Mouse (Mus musculus): ENCODE data around the gene Itga2. TPM values are rescaled to one million over a fixed set of nuclear protein-coding genes. Genes with fewer than 3 reads are reported as not detected.

Gene Itga2
- total and polyA plus RNA-seq, 2 experiments = 0.01 to 0.09 TPM

DNA sequence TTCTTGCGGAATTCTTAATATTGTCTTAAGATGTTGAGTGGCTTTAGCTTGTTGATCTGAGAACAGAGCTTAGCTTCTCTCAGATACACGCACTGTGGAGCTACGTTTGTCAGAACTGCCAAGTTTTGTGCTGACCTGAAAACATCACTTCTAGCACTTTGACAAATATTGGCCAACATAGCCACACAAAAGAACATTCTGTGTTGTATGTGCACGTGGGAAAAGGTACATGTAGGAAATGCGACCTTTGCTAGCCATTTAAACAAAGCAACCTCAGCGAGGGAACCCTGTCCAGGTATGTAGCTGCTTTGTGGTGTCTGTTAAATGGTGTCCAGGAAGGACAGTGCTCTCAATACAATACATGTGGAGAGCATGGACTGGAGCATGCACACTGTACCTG is 77.9 kb downstream of the Itga2 start:
- H3K4me1 ChIP-seq (ENCODE audit: control insufficient read depth, insufficient read depth, low read length) = peaks cover 17% of the 10 kb centered on the region
- no peaks in the 10 kb centered on the region for H3K36me3 ChIP-seq (ENCODE audit: control insufficient read depth, insufficient read depth, low read length)
- TF ChIP-seq CTCF (IDR thresholded peaks at IDR 0.05; ENCODE audit: low read depth, low read length) = no peak
- no peak for TF ChIP-seq POLR2A (IDR thresholded peaks at IDR 0.05; ENCODE audit: extremely low read depth, insufficient read depth, low read length)
- peak; percentile 80 for DNase-seq (ENCODE audit: extremely low read depth, low read depth, low spot score)
- H3K27me3 ChIP-seq (ENCODE audit: control insufficient read depth, insufficient read depth, low read length) = no peaks in the 10 kb centered on the region
- H3K4me3 ChIP-seq (ENCODE audit: insufficient read depth, low read depth, low read length) = no peak overlapping the region
- H3K9ac ChIP-seq (ENCODE audit: low read depth, low read length) = no peak overlapping the region
- no peak overlapping the region for H3K27ac ChIP-seq (replicated peaks; ENCODE audit: insufficient read depth, low read depth, low read length)
- H3K79me2 ChIP-seq (ENCODE audit: control insufficient read depth, insufficient read depth, low read length) = no peaks in the 10 kb centered on the region
- WGBS = 36% methylated on average over 6 of the region's 6 CpGs

DNA sequence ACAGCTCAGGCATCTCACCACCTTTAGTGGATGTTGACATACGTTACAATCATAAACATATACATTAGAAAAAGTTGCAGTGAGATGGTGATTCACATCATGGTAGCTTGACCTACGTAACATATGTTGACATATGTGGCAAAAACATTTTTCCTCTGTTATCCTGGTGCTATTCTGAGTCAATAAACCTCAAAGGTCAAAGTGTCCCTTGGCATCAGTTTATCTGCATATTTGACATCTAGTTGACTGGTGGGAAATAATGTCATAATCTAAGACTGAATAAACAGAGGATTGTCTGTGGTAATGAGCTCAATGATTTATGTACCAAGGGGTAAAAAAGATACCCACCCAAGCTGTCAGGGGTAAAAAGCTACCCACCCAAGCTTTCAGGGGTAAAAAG is 78.7 kb downstream of the Itga2 start:
- WGBS = 44% methylated on average over 2 of the region's 2 CpGs

DNA sequence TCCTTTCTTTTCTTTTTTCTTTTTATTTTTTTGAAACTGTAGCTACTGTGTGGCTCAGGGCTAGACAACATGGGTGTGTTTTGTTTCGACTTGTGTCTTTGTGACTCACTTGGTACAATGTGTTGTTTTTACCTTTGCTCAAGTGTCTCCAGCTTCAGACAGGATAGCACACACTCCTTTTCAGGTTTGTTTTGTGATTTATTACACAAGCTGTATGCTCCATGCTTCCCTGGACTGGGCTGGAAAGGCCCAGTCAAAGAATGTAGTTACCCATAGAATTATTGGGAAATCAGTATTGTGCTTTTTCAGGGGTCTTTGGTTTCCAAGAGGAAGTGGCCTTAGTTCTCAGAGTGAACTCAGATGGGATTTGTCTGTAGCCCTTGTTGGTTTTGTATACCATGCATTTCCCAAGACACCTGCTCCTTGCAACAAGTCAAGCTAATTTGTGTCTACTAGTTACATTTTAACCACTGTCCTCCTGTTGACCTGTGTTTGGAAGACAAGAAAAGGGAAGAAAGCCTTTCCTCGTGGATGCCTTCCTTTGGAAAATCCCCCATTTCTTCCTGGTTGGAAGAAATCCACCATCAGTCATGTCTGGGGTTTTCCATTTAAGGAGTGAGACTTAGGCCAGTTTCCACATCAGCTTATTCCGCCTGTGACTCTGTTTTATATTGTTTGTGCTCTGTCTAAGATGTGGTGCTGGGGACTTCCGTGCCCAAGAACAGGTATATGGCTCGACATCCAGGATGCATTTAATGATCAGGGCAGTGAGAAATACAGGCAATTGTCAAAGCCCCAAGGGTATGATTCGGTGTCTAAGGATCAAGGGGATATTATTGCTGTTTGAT is 79.4 kb downstream of the Itga2 start:
- Histone ChIP-seq H3K4me1 (ENCODE audit: control insufficient read depth, insufficient read depth, low read length) (peaks cover 17% of the 10 kb centered on the region), H3K36me3 (ENCODE audit: control insufficient read depth, insufficient read depth, low read length) (no peaks in the 10 kb centered on the region), H3K4me3 (ENCODE audit: insufficient read depth, low read depth, low read length) (no peak overlapping the region), H3K27ac (replicated peaks; ENCODE audit: insufficient read depth, low read depth, low read length) (no peak overlapping the region), H3K9ac (ENCODE audit: low read depth, low read length) (no peak overlapping the region), H3K27me3 (ENCODE audit: control insufficient read depth, insufficient read depth, low read length) (no peaks in the 10 kb centered on the region), H3K79me2 (ENCODE audit: control insufficient read depth, insufficient read depth, low read length) (no peaks in the 10 kb centered on the region)
- TF ChIP-seq CTCF (IDR thresholded peaks at IDR 0.05; ENCODE audit: low read depth, low read length) (no peak), POLR2A (IDR thresholded peaks at IDR 0.05; ENCODE audit: extremely low read depth, insufficient read depth, low read length) (no peak)
- peak; percentile 84 for DNase-seq (ENCODE audit: extremely low read depth, low read depth, low spot score)
- 35% methylated on average over 6 of the region's 6 CpGs for WGBS

More for the DNA sequence above, 78.7 kb downstream of the Itga2 start:
- Histone ChIP-seq H3K9ac (ENCODE audit: low read depth, low read length) (no peak overlapping the region), H3K79me2 (ENCODE audit: control insufficient read depth, insufficient read depth, low read length) (no peaks in the 10 kb centered on the region), H3K36me3 (ENCODE audit: control insufficient read depth, insufficient read depth, low read length) (no peaks in the 10 kb centered on the region), H3K4me1 (ENCODE audit: control insufficient read depth, insufficient read depth, low read length) (peaks cover 17% of the 10 kb centered on the region), H3K27me3 (ENCODE audit: control insufficient read depth, insufficient read depth, low read length) (no peaks in the 10 kb centered on the region), H3K4me3 (ENCODE audit: insufficient read depth, low read depth, low read length) (no peak overlapping the region), H3K27ac (replicated peaks; ENCODE audit: insufficient read depth, low read depth, low read length) (no peak overlapping the region)
- DNase-seq (ENCODE audit: extremely low read depth, low read depth, low spot score) = peak; percentile 86
- TF ChIP-seq POLR2A (IDR thresholded peaks at IDR 0.05; ENCODE audit: extremely low read depth, insufficient read depth, low read length) (no peak), CTCF (IDR thresholded peaks at IDR 0.05; ENCODE audit: low read depth, low read length) (no peak)

DNA sequence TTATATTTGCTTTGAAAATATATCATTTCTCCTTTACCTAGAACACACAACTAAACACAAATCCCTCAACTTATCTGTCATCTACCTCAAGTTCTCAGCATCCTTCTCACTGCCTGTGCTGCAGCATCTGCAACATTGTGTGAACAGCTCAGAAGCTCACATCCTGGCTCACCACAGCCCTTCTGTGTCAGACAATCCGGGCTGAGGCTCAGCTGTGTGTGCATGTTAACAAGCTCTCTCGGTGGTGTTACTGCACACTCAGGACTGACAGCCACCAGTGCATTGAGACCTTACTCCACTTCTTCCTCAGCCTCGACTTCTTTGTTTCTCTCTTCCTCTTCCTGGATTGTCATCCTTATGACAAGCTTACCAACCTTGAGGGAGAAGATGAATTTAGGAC is 83.0 kb downstream of the Itga2 start:
- 69% methylated on average over 3 of the region's 3 CpGs for WGBS
- TF ChIP-seq POLR2A (IDR thresholded peaks at IDR 0.05; ENCODE audit: extremely low read depth, insufficient read depth, low read length) (no peak), CTCF (IDR thresholded peaks at IDR 0.05; ENCODE audit: low read depth, low read length) (no peak)
- Histone ChIP-seq H3K4me1 (ENCODE audit: control insufficient read depth, insufficient read depth, low read length) (peaks cover 14% of the 10 kb centered on the region), H3K27me3 (ENCODE audit: control insufficient read depth, insufficient read depth, low read length) (no peaks in the 10 kb centered on the region), H3K4me3 (ENCODE audit: insufficient read depth, low read depth, low read length) (no peak overlapping the region), H3K9ac (ENCODE audit: low read depth, low read length) (no peak overlapping the region), H3K27ac (replicated peaks; ENCODE audit: insufficient read depth, low read depth, low read length) (no peak overlapping the region), H3K79me2 (ENCODE audit: control insufficient read depth, insufficient read depth, low read length) (no peaks in the 10 kb centered on the region), H3K36me3 (ENCODE audit: control insufficient read depth, insufficient read depth, low read length) (no peaks in the 10 kb centered on the region)
- DNase-seq (ENCODE audit: extremely low read depth, low read depth, low spot score) = no peak

DNA sequence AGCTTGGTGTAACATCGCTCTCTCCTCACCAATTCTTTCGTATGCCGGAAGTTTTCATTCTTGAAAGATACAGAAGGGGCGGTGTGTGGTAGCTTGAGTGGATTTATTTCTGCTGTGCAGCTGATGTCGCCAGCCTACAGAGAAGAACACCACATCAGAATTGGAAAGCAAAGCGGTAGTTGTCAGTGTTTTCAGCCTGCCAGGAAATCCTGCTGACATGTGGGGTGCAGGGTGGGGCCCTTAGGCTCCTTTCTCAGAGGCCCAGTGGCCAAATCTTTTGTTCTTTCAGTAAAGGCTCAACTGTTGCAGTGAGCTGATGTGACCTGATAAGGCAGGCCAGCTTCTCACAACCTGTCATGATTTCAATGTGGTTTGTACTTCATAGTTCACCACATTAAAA is 86.1 kb downstream of the Itga2 start:
- H3K4me1 ChIP-seq (ENCODE audit: control insufficient read depth, insufficient read depth, low read length) = peaks cover 3% of the 10 kb centered on the region; the same call in 1 of the 2 replicates
- H3K27ac ChIP-seq (replicated peaks; ENCODE audit: insufficient read depth, low read depth, low read length) = no peak overlapping the region
- H3K27me3 ChIP-seq (ENCODE audit: control insufficient read depth, insufficient read depth, low read length) = no peaks in the 10 kb centered on the region
- H3K9ac ChIP-seq (ENCODE audit: low read depth, low read length) = no peak overlapping the region
- H3K79me2 ChIP-seq (ENCODE audit: control insufficient read depth, insufficient read depth, low read length) = no peaks in the 10 kb centered on the region
- H3K36me3 ChIP-seq (ENCODE audit: control insufficient read depth, insufficient read depth, low read length) = no peaks in the 10 kb centered on the region
- DNase-seq (ENCODE audit: extremely low read depth, low read depth, low spot score) = no peak
- TF ChIP-seq CTCF (IDR thresholded peaks at IDR 0.05; ENCODE audit: low read depth, low read length) (no peak), POLR2A (IDR thresholded peaks at IDR 0.05; ENCODE audit: extremely low read depth, insufficient read depth, low read length) (no peak)
- 86% methylated on average over 6 of the region's 6 CpGs for WGBS
- H3K4me3 ChIP-seq (ENCODE audit: insufficient read depth, low read depth, low read length) = no peak overlapping the region

DNA sequence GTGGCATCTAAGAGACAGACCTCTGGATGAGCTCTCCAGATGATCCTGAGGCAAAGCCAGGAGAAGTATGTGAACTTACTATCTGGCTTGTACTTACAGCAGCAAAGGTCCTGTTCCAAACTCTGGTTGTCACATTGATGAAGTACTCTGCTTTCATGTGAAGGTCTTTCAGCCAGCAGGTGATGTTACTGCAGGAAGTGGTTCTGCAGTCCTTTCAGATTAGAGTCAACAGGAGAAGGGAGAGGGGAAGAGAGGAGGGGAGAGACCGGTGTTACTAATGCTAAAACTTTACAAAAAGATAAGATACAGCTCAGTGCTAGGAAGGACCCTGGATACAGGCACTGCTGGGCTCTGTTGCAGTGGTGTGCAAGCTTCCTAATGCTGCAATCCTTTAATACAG is 88.6 kb downstream of the Itga2 start:
- peaks cover 4% of the 10 kb centered on the region; the same call in 1 of the 2 replicates for H3K4me1 ChIP-seq (ENCODE audit: control insufficient read depth, insufficient read depth, low read length)
- no peaks in the 10 kb centered on the region for H3K27me3 ChIP-seq (ENCODE audit: control insufficient read depth, insufficient read depth, low read length)
- H3K4me3 ChIP-seq (ENCODE audit: insufficient read depth, low read depth, low read length) = no peak overlapping the region
- DNase-seq (ENCODE audit: extremely low read depth, low read depth, low spot score) = no peak
- H3K9ac ChIP-seq (ENCODE audit: low read depth, low read length) = no peak overlapping the region
- TF ChIP-seq POLR2A (IDR thresholded peaks at IDR 0.05; ENCODE audit: extremely low read depth, insufficient read depth, low read length) (no peak), CTCF (IDR thresholded peaks at IDR 0.05; ENCODE audit: low read depth, low read length) (no peak)
- WGBS = 36% methylated on average over 1 of the region's 1 CpGs
- no peaks in the 10 kb centered on the region for H3K79me2 ChIP-seq (ENCODE audit: control insufficient read depth, insufficient read depth, low read length)
- no peak overlapping the region for H3K27ac ChIP-seq (replicated peaks; ENCODE audit: insufficient read depth, low read depth, low read length)
- H3K36me3 ChIP-seq (ENCODE audit: control insufficient read depth, insufficient read depth, low read length) = no peaks in the 10 kb centered on the region

All from liver, adult 2 months (tissue).